Mouse (Mus musculus) neural tube, embryonic 14.5 days (tissue): ENCODE results near the gene Nccrp1. TPM values are rescaled to one million over a fixed set of nuclear protein-coding genes. Genes with fewer than 3 reads are reported as not detected.

Source experiments
- ATAC-seq: fragments of 200-750 bp; cut with Nextera tagmentation; 2 replicates; pipeline ENCODE4 v1.8.0; 2017; ENCODE audit warnings: low read depth, mild to moderate bottlenecking, moderate TSS enrichment, moderate library complexity
- H3K27ac ChIP-seq: fragments of 300-500 bp; sonication (generic); 2 replicates; pipeline ENCODE4 v1.5.1; 2014; ENCODE audit warnings: low read depth, mild to moderate bottlenecking, control low read depth, low read length, moderate library complexity, mixed read lengths
- H3K27me3 ChIP-seq: fragments of 300-500 bp; sonication (generic); 2 replicates; pipeline ENCODE4 v1.6.1; 2014; ENCODE audit warnings: low read length; ENCODE audit not compliant: control insufficient read depth, insufficient read depth
- H3K36me3 ChIP-seq: fragments of 300-500 bp; sonication (generic); 2 replicates; pipeline ENCODE4 v1.6.1; 2014; ENCODE audit warnings: low read length, mixed read lengths; ENCODE audit not compliant: control insufficient read depth, insufficient read depth
- H3K4me1 ChIP-seq: fragments of 300-500 bp; sonication (generic); 2 replicates; pipeline ENCODE4 v1.6.1; 2014; ENCODE audit warnings: low read length; ENCODE audit not compliant: control insufficient read depth, insufficient read depth
- H3K4me2 ChIP-seq: fragments of 300-500 bp; sonication (generic); 2 replicates; pipeline ENCODE4 v1.6.1; 2014; ENCODE audit warnings: mild to moderate bottlenecking, low read depth, low read length, control low read depth
- H3K4me3 ChIP-seq: fragments of 300-500 bp; sonication (generic); 2 replicates; pipeline ENCODE4 v1.5.1; 2014; ENCODE audit warnings: low read depth, low read length, control low read depth, mixed read lengths
- H3K9ac ChIP-seq: fragments of 300-500 bp; sonication (generic); replicated peaks from 2 replicates; pipeline ENCODE4 v1.6.1; 2014; ENCODE audit warnings: low read depth, mild to moderate bottlenecking, control low read depth, low read length, mixed read lengths
- H3K9me3 ChIP-seq: fragments of 300-500 bp; sonication (generic); 2 replicates; pipeline ENCODE4 v1.6.1; 2016; ENCODE audit warnings: low read length; ENCODE audit not compliant: control insufficient read depth
- WGBS: fragments of 180-500 bp; shearing (Covaris S2); extraction: QIAGEN DNeasy Blood & Tissue Kit; methylation state at CpG from one replicate; pipeline ENCODE4 v1.1.7; 2014; 5-methylcytosine and 5-hydroxymethylcytosine counted together
- polyA plus RNA-seq: library from polyadenylated mRNA; unstranded; fragments of >200 nt; fragmentation: Nextera tagmentation; extraction: Ambion mirVana; gene quantifications from 2 replicates; pipeline ENCODE4 v1.2.1, GENCODE M21; 2014

Gene Nccrp1
- polyA plus RNA-seq, 1 experiment from 2014 or later = 0.17 TPM

DNA sequence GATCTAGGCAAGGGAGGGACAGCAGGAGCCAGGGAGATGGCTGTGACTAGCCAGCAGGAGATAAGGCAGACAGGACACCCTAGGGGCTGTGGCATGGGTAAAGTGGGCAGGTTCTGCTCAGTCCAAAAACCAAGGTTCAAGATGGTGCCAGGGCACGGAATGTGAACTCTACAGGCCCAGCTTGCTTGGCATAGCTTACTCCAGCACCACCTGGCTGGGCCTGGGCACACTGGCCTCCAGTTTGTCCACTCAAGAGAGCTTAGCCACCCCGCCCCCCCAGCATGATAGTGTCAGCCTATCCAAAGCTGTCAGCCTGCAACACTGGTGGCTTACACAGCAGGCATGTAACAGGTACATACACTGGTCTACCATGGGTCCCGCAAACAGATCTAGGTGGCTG is 26.2 kb upstream of the Nccrp1 start:
- Histone ChIP-seq H3K4me2 (no peak overlapping the region), H3K9ac (no peak overlapping the region), H3K27ac (no peak overlapping the region), H3K4me3 (no peak overlapping the region), H3K9me3 (no peaks in the 10 kb centered on the region), H3K4me1 (0 out of 2 replicates have a peak, but pooled peaks cover 3% of the 10 kb centered on the region), H3K36me3 (no peaks in the 10 kb centered on the region), H3K27me3 (no peaks in the 10 kb centered on the region)
- ATAC-seq = no peak
- 97% methylated on average over 3 of the region's 3 CpGs for WGBS

GRCm38 (mm10) chr7:28572689-28573088 is 25.6 kb upstream of the Nccrp1 start:
- H3K9ac ChIP-seq = no peak overlapping the region
- H3K4me2 ChIP-seq = no peak overlapping the region
- no peak overlapping the region for H3K27ac ChIP-seq
- no peaks in the 10 kb centered on the region for H3K9me3 ChIP-seq
- 91% methylated on average over 5 of the region's 5 CpGs for WGBS
- 0 out of 2 replicates have a peak, but pooled peaks cover 3% of the 10 kb centered on the region for H3K4me1 ChIP-seq
- H3K4me3 ChIP-seq = no peak overlapping the region
- no peak for ATAC-seq
- H3K27me3 ChIP-seq = no peaks in the 10 kb centered on the region
- peaks cover under 1% of the 10 kb centered on the region; the same call in 1 of the 2 replicates for H3K36me3 ChIP-seq

DNA sequence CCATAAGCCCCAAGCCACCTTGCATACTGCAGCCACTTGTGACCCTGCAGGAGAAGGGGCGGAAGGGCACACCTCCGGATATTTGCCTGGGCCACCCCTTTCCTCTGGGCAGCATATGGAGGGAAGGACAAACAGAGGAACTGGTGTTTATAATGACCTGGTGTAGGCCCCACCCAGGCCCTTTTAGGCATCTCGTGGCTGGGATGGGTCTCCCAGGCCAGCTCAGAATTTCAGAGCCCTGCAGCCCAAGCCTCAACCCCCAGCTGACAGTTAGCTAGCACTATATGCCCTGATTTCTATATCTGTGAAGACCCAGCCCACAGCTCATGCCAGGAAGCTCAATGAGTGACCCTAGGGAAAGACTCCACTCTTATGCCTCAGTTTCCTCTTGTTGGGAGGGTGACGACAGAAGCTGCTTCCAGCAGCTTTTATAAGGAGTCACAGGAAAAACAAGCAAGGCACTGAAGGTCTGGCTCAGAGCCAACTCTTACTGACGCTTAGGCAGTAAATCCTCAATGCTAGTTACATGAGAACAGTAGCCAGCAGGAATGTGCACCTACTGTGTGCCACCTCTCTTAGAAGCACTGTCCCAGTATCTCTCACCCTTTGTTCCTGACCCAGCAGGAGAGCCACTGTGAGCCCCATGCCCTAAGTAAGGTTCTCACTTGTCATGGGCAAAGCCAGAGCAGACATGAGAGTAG is 24.1 kb upstream of the Nccrp1 start:
- 42% methylated on average over 5 of the region's 5 CpGs for WGBS
- Histone ChIP-seq H3K4me2 (no peak overlapping the region), H3K4me1 (0 out of 2 replicates have a peak, but pooled peaks cover 3% of the 10 kb centered on the region), H3K9me3 (no peaks in the 10 kb centered on the region), H3K36me3 (peaks cover 11% of the 10 kb centered on the region), H3K9ac (no peak overlapping the region), H3K27me3 (no peaks in the 10 kb centered on the region), H3K4me3 (no peak overlapping the region), H3K27ac (no peak overlapping the region)
- ATAC-seq = no peak

DNA sequence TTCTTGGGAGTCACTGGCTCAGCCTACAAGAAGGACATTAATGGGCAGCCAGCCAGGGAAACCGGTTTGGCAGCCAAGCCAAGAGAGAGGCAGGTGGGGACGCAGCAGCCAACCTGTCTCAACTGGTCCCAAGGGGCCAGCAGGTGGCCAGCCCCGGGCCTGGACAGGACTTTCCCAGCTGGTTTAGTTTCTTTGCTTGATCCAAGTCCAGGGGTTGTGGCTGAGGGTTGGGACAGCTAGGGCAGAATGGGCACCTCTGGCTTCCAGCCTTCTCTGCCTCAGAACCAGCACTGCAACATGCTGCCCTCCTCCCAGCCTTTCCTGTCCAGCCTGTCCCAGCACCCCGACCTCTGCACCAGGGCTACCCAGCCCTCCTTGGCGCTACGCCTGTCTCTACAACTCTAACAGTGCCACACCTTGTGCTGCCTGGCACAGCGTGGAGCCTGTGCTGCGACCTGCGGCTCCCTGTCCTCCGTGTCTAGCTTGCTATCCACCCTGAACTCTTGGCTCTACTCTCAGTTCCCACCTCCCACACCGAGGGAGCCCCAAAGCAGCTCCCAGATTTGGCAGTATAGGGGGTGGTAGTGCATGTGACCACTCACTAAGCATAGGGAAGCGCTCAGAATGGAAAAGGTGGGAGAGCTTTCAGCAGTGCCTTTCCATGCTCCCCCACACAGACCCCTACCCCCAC is 23.4 kb upstream of the Nccrp1 start:
- H3K4me1 ChIP-seq = 0 out of 2 replicates have a peak, but pooled peaks cover 3% of the 10 kb centered on the region
- no peak overlapping the region for H3K4me3 ChIP-seq
- H3K27ac ChIP-seq = no peak overlapping the region
- no peaks in the 10 kb centered on the region for H3K9me3 ChIP-seq
- no peak overlapping the region for H3K9ac ChIP-seq
- H3K4me2 ChIP-seq = no peak overlapping the region
- H3K36me3 ChIP-seq = peaks cover 11% of the 10 kb centered on the region
- 72% methylated on average over 12 of the region's 12 CpGs for WGBS
- no peak for ATAC-seq
- no peaks in the 10 kb centered on the region for H3K27me3 ChIP-seq

DNA sequence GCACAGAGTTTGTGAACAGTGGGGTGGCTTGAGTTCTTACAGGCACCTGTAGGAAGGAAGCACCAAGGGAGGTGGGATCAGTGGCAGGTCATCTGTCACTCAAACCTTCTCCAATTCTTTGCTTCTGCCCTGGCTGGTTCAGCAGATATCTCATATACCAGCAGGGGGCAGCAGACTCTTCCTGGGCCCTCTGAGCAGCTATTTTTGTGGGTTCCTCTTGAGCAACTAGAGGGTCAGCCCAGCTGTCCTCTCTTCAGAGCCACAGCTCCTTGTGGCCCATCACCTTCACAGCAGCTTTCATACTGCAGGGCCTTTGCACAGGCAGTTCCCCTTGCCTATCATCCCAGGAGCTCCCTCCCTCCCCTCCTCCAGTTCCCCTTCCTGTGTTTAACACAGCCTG is 21.2 kb upstream of the Nccrp1 start:
- Histone ChIP-seq H3K9me3 (no peaks in the 10 kb centered on the region), H3K27ac (no peak overlapping the region), H3K4me3 (no peak overlapping the region), H3K27me3 (no peaks in the 10 kb centered on the region), H3K9ac (no peak overlapping the region), H3K4me2 (no peak overlapping the region), H3K4me1 (0 out of 2 replicates have a peak, but pooled peaks cover 3% of the 10 kb centered on the region), H3K36me3 (peaks cover 27% of the 10 kb centered on the region)
- ATAC-seq = no peak

GRCm38 (mm10) chr7:28567539-28567938 is 20.5 kb upstream of the Nccrp1 start:
- Histone ChIP-seq H3K4me3 (no peak overlapping the region), H3K4me1 (0 out of 2 replicates have a peak, but pooled peaks cover 3% of the 10 kb centered on the region), H3K4me2 (no peak overlapping the region), H3K27me3 (no peaks in the 10 kb centered on the region), H3K27ac (no peak overlapping the region), H3K9ac (no peak overlapping the region), H3K36me3 (peaks cover 27% of the 10 kb centered on the region), H3K9me3 (no peaks in the 10 kb centered on the region)
- no peak for ATAC-seq
- 93% methylated on average over 4 of the region's 4 CpGs for WGBS

DNA sequence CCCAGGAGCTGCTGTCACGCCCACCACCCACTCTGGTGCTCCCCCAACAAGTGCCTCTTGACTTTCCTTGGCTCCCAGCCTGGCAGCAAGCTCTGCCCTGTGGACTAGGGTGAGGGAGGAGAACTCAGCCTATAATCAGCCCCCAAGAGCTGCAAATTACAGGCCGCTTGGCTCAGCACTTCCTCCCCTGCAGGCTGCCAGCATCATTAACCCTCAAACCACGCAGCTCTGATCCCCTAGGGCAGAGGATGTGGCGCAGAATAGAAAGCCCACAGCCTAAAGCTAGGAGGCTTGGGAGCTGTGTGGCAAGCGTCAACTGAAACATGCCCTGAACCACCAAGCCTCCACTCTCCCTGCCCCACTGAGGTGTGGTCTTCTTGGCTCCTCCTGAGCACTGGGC is 18.4 kb upstream of the Nccrp1 start:
- Histone ChIP-seq H3K36me3 (peaks cover 27% of the 10 kb centered on the region), H3K9me3 (no peaks in the 10 kb centered on the region), H3K4me3 (no peak overlapping the region), H3K4me1 (no peaks in the 10 kb centered on the region), H3K27ac (no peak overlapping the region), H3K9ac (no peak overlapping the region), H3K27me3 (no peaks in the 10 kb centered on the region), H3K4me2 (no peak overlapping the region)
- WGBS = 77% methylated on average over 5 of the region's 5 CpGs
- ATAC-seq = no peak

DNA sequence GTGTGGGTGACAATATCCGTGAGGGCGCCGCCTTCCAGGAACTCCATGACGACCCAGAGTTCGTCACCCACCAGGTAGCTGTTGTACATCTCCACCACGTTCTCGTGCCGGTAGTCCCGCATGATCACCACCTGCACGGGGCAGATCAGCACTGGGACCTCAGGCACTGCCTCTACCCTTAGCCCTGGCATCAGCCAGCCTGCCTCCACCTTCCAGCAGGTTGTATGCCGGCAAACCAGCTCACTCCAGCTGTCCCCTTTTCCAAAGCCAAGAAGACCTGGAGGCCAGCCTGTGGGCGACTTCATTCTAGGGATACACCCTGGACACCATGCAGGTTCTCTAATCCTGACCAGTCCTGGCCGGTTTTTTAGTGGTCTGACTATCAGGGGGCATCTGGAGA is 15.9 kb upstream of the Nccrp1 start:
- whole genome bisulfite sequencing = 95% methylated on average over 13 of the region's 13 CpGs
- Histone ChIP-seq H3K27ac (no peak overlapping the region), H3K9ac (no peak overlapping the region), H3K4me2 (no peak overlapping the region), H3K27me3 (no peaks in the 10 kb centered on the region), H3K36me3 (peaks cover 35% of the 10 kb centered on the region), H3K4me3 (no peak overlapping the region), H3K4me1 (no peaks in the 10 kb centered on the region), H3K9me3 (no peaks in the 10 kb centered on the region)
- no peak for ATAC-seq

- no peaks in the 10 kb centered on the region for H3K27me3 ChIP-seq
- H3K9me3 ChIP-seq = no peaks in the 10 kb centered on the region
- H3K4me2 ChIP-seq = no peak overlapping the region
- no peak overlapping the region for H3K9ac ChIP-seq
- no peak overlapping the region for H3K27ac ChIP-seq
- no peak overlapping the region for H3K4me3 ChIP-seq
- WGBS = 93% methylated on average over 13 of the region's 13 CpGs
- no peak for ATAC-seq
- peaks cover 32% of the 10 kb centered on the region for H3K36me3 ChIP-seq
- H3K4me1 ChIP-seq = no peaks in the 10 kb centered on the region
Measured at GRCm38 (mm10) chr7:28562371-28562770, 15.3 kb upstream of the Nccrp1 start.
